Mouse (Mus musculus) G1E (cell line): ENCODE measurements at regions not wholly inside any gene's neighbourhood (a gene's known extent, or its start where the extent isn't known, plus 50 kb on each side); places are given as distances from the start of the nearest gene placed in this dataset.
"Not testable (repeated sequence)": the region's sequence is repeated elsewhere in the genome, so short reads cannot be mapped to it uniquely, and the experiment has no call there.

Experiments used
- CTCF ChIP-seq: IDR thresholded peaks from 2 replicates; pipeline ENCODE4 v1.5.1; 2012; ENCODE audit warnings: low read depth, low read length, inconsistent platforms, mixed read lengths
- GATA1 ChIP-seq: IDR thresholded peaks from 2 replicates; pipeline ENCODE4 v1.6.1; 2012; ENCODE audit warnings: borderline replicate concordance, low read length, inconsistent platforms, mixed read lengths
- GATA2 ChIP-seq: IDR thresholded peaks from 2 replicates; pipeline ENCODE4 v1.6.1; 2012; ENCODE audit warnings: low read depth, low read length, inconsistent platforms, borderline replicate concordance
- POLR2AphosphoS5 ChIP-seq: IDR thresholded peaks from 2 replicates; pipeline ENCODE4 v1.6.1; 2012; ENCODE audit warnings: low read depth, low read length, inconsistent platforms; ENCODE audit not compliant: insufficient replicate concordance
- TAL1 ChIP-seq: conservative IDR thresholded peaks from 2 replicates; pipeline ENCODE4 v1.6.1; 2012; ENCODE audit warnings: low read depth, low read length, inconsistent platforms, mixed read lengths

DNA sequence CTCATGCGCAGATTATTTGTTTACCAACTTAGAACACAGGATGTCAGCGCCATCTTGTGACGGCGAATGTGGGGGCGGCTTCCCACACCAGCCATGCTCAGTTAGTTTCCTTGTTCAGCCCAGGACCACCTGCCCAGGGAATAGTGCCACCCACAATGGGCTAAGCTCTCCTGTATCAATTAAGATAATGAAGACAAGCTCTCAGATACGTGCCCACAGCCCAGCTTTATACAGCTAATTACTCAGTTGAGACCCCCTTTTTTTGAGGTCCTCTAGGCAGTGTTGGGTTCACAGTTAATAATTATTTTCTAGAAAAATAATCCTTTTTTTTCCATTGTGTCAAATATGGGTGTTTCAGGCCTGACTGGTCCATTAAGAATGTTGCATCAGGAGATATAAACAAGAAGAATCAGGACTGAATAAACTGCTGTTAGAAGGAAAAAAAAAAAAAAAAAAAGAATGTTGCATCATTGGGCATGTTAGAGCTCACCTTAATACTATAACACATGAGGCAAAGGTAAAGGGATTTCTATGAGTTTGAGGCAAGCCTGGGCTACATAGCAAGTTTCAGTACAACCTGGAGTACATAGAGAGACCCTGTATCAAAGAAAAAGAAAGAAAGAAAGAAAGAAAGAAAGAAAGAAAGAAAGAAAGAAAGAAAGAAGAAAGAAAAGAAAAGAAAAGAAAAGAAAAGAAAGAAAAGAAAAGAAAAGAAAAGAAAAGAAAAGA lies 207.5 kb downstream of the Samd9l start:
- not testable (repeated sequence) for TF ChIP-seq CTCF, GATA1, TAL1, POLR2AphosphoS5, GATA2
